Mouse (Mus musculus) spleen, adult 2 months (tissue): ENCODE results near the gene Herc3.

Source experiments
- CTCF ChIP-seq: fragments of 200-500 bp; IDR thresholded peaks from 2 replicates; pipeline ENCODE4 v1.5.1; 2011; ENCODE audit warnings: mild to moderate bottlenecking, inconsistent platforms; ENCODE audit not compliant: insufficient read depth, insufficient read length, insufficient replicate concordance; ENCODE audit errors: extremely low read depth
- POLR2A ChIP-seq: fragments of 200-500 bp; IDR thresholded peaks from 2 replicates; pipeline ENCODE4 v1.6.1; 2011; ENCODE audit warnings: low read depth, low read length, inconsistent platforms

GRCm38 (mm10) chr6:58882271-58882670, 51.0 kb downstream of the Herc3 start:
- TF ChIP-seq POLR2A (no peak), CTCF (no peak)
